Mouse (Mus musculus) cerebellum, postnatal 36 days (tissue): ENCODE data around the gene Lmnb2.

Experiments used
- DNase-seq, 2 experiments: peaks; one replicate each; pipeline ENCODE4 v3.0.0; 2021 to 2022; ENCODE audit warnings: mixed read lengths in 2 of 2

Lmnb2 gene

DNA sequence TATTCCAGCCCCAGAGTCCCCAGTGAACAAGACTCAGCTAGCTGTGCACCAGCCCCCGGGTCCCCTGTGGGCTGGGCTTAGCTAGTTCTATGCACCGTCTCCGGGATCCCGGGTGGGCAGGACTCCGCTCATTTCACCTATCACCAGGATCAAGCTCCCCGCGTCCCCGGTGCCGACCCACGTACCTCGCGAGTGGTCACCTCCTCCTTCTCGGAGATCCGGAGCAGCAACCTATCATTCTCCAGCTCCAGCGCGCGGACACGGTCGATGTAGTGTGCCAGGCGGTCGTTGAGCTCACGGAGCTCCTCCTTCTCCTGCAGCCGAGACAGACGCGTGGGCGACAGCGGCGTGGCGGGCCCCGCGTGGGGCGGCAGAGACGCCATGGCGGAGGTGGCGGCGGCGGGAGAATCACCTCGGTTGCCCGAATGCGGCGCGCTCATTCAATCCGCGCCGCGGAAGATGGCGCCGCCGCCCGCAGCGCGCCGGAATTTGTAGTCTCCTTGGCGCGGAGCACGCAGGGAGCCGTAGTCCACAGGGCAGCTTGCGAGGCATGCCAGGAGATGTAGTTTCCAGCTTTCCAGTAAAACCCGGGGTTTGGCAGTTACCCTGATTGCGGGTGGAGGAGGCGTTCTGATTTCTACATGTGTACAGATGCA lies at the start of gene Lmnb2:
Gene Lmnb2 (minus strand): TSS at position 467 of the 656 bp plus-strand sequence.
- DNase-seq, result peak; percentile 85 to 87

GRCm38 (mm10) chr10:80967101-80967656 lies 49.1 kb upstream of the Lmnb2 start:
- no peak for DNase-seq

- no peak for DNase-seq
These were observed 48.3 kb upstream of the Lmnb2 start for GRCm38 (mm10) chr10:80966296-80966695.

GRCm38 (mm10) chr10:80963031-80963975 lies 45.3 kb upstream of the Lmnb2 start:
- DNase-seq, result no peak

DNA sequence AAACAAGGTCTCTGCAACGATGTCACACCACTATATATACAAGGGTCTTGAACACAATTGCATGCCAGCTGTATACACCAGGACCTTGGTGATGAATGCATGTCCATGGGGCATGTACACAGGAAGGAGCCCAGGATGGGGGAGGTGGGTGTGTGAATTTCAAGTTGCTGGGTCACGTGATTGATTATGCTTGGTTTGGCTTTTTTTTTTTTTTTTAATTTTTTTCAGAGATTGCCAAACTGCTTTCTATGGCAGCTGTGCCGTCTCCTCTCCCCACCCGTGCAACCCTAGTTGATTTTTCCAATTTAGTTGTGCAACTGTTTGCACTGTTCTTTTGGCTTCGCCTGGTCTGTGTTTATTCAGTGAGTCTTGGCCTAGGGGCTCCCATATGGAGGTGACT lies 44.5 kb upstream of the Lmnb2 start:
- no peak for DNase-seq

GRCm38 (mm10) chr10:80962051-80962472 lies 44.0 kb upstream of the Lmnb2 start:
- no peak for DNase-seq

GRCm38 (mm10) chr10:80960551-80961508 lies 42.8 kb upstream of the Lmnb2 start:
- DNase-seq, result no peak

DNA sequence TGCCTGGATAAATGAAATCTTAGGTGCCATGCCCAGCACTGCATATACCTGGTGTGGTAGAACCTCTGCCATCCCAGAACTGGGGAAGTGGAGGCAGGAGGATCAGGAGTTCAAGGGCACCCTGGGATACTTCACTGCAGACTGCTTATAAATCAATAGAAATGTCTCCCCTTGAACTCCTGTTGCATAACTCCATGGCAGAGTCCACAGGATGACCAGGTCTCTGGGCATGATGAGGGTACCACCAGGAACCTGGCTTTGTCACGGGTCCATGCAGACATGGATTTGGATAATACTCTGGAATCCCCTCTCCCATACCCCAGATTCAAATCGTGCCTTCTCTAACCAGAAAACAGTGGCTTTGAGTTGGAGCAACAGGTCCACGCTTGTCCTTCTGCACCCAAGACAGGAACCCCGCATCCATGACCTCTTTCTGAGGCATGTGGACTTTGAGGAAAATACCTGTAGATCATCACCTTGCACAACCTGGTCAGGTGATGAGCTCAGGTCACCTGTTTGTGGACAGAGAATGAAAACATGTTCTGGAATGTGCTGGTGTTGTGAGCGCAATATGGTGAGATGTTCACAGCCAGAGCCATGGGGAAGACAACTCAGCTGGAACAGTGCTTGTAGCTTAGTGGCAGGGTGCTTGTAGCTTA lies 41.1 kb upstream of the Lmnb2 start:
- no peak for DNase-seq

DNA sequence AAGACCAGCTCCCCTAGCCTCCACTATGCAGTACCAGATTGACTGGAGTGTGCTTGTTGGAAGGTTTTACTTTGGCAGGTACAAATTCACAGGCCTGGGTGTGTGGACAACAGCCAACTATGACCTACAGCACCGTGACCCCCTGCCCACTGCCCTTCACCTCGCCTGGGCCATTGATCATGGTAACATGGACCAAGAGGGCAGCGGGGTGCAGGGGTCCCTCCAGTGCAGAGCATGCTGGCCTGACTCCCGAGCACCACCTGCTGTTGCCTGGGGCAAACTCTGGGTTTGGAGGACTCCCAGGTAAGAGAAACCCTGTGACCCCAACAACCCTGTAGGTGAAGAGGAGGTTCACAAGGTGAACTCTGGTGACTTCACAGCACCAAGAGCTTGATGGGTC lies 39.7 kb upstream of the Lmnb2 start:
- DNase-seq, result no peak

- no peak for DNase-seq
These were observed 38.9 kb upstream of the Lmnb2 start for GRCm38 (mm10) chr10:80956901-80957300.

GRCm38 (mm10) chr10:80956385-80956784 lies 38.3 kb upstream of the Lmnb2 start:
- no peak for DNase-seq

GRCm38 (mm10) chr10:80955536-80955935 lies 37.5 kb upstream of the Lmnb2 start:
- peak; percentile 73 to 77 for DNase-seq

DNA sequence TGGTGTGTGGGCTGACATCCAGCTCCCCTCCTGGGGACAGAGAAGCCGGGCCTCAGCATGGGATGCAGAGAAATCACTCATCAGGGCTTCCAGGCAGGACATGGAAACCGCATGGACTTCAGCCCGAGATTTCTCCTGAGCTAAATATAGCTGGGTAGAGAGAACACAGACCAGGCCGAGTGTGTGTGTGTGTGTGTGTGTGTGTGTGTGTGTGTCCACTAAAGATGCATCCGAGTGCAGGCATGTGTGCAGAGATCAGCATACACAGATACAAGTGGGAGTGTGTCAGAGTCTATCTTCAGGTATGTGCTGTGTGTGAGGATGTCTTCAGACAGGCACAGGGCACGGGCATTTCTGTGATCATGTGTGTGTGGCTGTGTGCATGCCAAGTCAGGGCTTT lies 36.8 kb upstream of the Lmnb2 start:
- peak in 1 of 2 experiments; percentile 35 for DNase-seq

DNA sequence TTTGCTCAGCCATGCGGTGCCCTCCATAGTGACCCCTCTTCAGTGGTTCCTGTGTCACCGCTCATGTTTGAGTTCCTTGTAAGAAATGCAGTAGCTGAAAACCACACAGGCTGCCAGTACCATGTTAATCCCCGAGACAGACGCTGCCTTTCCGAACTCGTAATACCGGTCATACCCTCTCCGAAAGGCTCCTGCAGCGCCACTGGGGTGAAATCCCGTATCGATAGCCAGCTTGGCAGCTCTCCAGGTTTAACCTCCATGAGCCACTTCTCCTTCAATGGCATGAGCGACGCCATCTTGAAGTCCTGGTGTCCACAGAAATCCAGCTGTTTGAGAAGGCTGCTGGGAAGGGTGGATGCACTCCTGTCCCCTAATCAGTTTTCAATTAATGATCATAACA lies 36.4 kb upstream of the Lmnb2 start:
- DNase-seq, result no peak

DNA sequence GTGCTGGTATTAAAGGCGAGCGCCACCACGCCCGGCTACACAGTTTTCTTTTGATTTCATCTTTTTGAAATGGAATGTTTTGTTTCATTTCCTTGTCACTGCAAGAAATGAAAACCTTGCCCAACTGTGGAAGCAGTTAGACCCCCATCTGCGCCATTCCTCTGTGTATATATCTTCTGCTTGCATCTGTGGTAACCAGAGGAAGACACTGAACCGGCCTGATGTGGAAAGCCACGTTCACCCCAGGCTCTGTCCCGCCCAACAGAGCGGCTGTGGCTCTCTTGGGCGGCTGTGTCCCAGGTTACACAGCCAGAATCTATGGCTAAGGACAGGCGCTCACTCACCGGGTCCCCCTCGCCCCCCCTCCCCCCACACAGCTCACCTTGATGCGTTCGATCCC lies 34.4 kb upstream of the Lmnb2 start:
- no peak for DNase-seq

- DNase-seq, result no peak
These were observed 33.8 kb upstream of the Lmnb2 start for GRCm38 (mm10) chr10:80951761-80952390.

DNA sequence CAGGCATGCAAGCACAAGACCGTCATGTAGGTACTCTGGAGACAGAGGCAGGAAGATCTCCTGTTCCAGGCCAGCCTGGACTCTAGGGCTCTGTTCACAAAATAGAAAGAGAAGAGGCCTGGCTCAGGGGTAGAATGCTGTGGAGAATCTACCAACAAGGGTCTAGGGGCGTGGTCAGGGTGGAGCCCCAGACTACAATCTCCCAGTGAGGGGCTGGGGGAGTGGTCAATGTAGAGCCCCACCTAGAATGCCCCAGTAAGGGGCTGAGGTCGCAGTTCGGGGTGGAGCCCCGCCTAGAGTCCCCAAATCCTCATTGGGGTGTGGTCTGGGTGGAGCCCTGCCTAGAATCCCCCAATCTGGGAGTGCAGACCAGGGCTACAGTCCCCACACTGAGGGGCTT lies 32.3 kb upstream of the Lmnb2 start:
- no peak for DNase-seq

DNA sequence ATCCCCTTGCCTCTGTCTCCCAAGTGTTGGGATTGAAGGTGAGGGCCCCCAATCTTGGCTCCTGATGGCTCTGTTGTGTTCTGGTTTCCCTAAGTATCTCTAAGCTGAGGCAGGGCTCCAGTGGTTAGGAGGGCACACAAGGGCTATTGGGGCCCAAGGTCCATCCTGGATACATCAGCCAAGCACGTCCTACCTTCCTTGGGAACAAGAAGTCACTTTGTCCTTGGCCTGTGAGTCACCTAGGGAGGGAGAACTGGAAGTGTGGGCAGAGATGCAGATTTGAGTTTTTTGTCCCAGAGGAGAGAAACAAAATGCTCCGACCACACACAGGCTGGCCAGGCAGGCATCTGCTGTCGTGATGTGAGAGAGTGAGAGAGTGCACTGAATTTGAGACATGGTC lies 31.0 kb upstream of the Lmnb2 start:
- DNase-seq, result no peak

GRCm38 (mm10) chr10:80948570-80948969 lies 30.5 kb upstream of the Lmnb2 start:
- no peak for DNase-seq

GRCm38 (mm10) chr10:80947802-80948201 lies 29.8 kb upstream of the Lmnb2 start:
- peak; percentile 36 for DNase-seq

GRCm38 (mm10) chr10:80946684-80947437 lies 28.8 kb upstream of the Lmnb2 start:
- no peak for DNase-seq
